Mouse (Mus musculus) spleen, postnatal 4 days (tissue): ENCODE data around the gene Ssh3.
A peak's percentile ranks its signal among the peaks of the same experiment; 100 is the strongest.

Experiments
- DNase-seq, 2 experiments: peaks; one replicate each; pipeline ENCODE4 v3.0.0; 2022; ENCODE audit warnings: low spot score in 2 of 2

Ssh3 gene

GRCm38 (mm10) chr19:4268566-4269361 is at the start of gene Ssh3:
Gene Ssh3, minus strand, starts transcription at chr19:4269180.
- peak; percentile 64 to 81 for DNase-seq

GRCm38 (mm10) chr19:4317181-4317580 is 48.2 kb upstream of the Ssh3 start:
- no peak for DNase-seq

DNA sequence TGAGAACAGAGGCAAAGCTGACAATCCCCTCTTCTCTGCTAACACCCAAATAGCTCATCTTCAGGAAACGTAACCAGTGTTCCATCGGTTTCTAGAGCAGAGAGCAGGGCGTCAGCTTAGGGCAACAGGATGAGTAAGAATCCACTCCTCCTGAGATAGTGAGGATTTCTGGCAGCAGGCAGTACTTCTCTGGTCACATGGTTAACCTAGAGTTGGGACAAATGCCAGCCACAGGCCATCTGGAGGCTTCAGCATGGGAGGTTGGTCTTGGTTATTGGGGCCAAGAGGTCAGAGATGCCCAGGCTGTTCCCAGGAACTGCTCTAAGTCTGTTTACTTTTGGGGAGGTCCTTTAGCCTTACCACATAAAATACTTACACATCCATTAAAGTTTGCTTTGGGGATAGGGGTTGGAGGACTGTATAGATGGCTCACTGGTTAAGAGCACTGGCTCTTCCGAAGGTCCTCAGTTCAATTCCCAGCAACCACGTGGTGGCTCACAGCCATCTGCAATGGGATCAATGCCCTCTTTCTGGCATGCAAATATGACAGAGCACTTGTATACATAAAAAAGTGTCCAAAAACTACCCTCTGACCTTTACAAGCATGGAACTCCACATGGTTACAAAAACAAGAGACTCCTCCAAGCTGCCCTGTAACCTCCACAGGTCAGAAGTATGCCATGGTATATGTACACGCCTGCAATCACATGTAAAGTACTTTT is 46.4 kb upstream of the Ssh3 start:
- DNase-seq, result no peak

GRCm38 (mm10) chr19:4309776-4310185 is 40.8 kb upstream of the Ssh3 start:
- DNase-seq, result peak; percentile 55 to 78

- DNase-seq, result no peak
These were observed 40.3 kb upstream of the Ssh3 start for GRCm38 (mm10) chr19:4309302-4309701.

DNA sequence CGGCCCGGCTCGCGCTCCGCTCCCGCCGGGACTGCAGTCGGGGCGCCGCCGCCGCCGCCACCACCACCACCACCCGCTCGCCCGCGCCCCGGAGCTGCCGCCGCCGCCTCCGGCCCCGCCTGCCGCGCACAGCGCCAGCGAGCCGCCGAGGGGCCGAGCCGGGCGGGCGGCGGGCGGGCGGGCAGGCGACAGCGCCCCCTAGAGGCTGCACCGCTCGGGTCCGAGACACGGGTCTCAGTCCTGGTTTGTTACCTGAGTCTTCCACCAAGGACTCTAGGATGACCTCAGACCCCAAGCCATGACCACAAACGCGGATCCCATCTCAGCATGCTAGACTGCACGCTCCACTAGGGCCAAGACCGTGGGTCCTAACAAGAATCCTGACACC is 37.2 kb upstream of the Ssh3 start, which contains the start of gene Grk2:
Gene Grk2 (minus strand): TSS at position 33 of the 388 bp plus-strand sequence.
- peak; percentile 89 to 97 for DNase-seq

- peak; percentile 60 to 85 for DNase-seq
These were observed 36.7 kb upstream of the Ssh3 start for GRCm38 (mm10) chr19:4305491-4306189.

GRCm38 (mm10) chr19:4304871-4305321 is 35.9 kb upstream of the Ssh3 start:
- peak; percentile 40 to 70 for DNase-seq

DNA sequence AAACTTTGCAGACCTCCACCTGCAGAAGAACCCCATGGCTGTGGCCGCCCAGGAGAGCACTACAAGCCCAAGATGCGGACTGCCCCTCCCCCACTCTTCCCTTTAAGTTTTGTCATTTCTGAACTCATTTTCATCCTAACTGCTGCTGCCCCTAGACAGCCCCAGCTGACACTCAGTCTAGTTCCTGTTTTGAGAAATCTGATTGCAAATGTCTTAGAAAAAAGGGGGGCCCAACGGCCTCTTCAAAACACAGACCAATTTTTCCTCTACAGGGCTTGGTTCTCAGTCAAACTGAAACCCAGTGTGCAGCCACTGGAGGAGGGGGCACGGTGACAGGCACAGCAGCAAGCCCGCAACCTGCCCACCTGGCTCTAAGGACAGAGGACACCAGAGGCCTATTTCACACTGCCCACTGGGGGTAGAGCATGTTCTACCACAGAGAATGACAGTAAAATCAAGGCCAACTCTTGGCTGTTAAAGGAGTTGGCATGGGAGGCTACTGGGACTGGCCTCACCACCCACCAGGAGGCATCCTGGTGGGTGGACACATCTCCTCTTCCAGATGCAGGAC is 35.4 kb upstream of the Ssh3 start:
- DNase-seq, result peak; percentile 72 to 85

DNA sequence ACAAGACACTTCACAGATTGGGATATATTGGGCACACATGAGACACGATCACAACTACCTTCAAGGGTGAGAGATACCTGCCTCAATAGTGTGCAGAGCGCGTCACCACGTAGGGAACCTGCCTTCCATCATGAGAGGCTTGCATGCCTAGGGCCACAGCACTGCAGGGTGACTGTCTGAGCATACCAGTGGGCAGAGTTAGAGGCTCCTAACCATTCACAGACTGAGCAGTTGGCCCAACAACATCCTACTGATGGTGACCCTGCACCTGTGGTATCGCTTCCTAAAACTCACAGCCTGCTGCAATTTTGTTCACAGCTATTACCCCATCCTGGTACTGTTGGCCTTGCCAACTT is 34.6 kb upstream of the Ssh3 start:
- DNase-seq, result peak; percentile 54 to 74

GRCm38 (mm10) chr19:4302936-4303639 is 34.1 kb upstream of the Ssh3 start:
- DNase-seq, result peak in 1 of 2 experiments; percentile 67

- peak; percentile 74 to 83 for DNase-seq
These were observed 33.0 kb upstream of the Ssh3 start for GRCm38 (mm10) chr19:4301735-4302651.

DNA sequence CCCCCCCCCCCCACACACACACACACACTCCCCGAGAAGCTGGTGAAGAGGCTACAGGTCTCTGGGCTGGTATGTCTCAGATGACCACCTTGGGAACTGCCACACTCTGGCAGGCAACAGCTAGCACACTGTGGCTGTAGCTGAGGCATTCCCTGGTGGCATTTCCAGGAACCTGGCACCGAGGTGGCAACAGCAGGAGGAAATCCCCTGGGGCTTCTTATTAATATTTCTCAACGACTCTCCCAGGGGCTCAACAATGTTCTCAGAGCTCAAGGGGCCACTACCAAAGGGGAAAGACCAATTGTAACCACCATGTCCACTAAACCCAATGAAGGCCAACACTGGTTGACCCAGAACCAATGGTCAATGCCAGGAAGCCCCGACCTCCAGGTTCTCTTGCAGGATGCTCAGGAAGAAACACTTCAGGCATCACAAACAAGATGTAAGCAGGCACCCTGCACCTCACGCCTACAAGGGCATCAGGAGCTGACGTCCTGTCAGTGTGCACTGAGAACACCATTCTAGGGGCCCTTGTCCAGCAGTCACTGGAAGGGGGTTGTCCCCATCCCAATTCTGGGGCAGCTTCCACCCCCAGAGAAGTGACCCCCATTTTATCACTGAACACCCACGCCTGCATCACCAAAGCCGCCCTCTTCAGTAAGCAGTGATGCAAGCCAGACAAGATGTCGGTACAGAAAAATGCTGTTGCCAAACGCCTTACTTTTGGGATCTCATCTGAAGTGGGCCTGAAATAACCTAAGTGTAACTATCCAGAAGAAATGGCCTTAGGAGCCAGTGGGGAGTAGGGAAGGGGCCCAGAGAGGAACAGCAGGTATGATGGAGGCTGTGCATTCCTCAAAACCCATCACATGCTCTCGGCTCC is 32.1 kb upstream of the Ssh3 start:
- peak in 1 of 2 experiments; percentile 66 for DNase-seq

DNA sequence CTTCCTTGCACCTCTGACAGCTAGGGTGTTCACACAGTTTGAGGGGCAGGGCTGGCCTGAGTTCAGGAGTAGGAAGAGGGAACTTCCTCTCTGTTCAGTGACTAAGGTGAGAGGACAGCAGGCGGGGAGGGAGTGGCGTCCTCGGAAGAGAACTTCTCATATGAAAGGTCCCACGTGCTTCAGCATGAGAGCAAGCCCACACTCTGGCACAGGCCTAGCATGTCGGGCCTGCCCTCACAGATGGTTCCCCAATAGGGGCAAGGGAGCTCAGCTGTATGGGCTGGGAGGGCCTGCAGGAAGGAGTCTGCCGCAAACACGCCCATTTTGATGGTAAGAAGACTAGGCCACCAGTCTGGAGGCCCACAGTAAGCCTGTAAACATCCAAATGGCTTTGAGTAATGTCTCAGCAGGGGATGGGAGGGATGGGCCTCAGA is 31.3 kb upstream of the Ssh3 start:
- peak; percentile 76 to 84 for DNase-seq

DNA sequence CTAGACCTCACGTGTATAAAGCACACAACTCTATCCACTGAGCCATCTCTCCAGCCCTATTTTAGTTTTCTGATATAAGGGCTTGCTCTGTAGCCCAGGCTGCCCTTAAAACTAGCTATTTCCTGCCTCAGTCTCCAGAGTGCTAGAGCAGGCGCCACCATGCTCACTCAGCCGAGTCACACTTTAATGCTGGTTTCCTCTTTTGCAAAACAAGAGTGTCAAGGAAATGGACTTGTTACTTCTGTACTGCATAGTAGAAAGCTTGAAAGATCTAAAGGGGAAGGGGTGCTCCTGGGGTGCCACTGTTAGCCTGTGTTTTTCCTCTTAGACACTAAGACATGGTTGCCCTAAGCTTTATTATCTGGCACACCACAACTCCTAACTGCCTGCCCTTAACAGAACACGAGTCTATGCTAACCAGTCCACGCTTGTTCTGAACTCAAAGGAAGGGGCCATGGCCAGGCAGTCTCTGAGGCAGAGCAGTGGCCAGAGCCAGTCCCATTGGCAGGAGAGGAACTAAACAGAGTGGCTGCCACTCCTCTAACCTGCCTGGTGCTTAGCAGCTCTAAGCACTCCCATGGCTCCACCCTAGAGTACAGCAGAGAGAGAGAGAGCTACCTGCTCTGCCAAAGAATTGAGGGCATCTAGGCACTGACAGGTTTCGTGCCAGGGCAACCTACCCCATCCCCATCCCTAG is 30.7 kb upstream of the Ssh3 start:
- peak; percentile 42 to 67 for DNase-seq

- DNase-seq, result peak in 1 of 2 experiments; percentile 53
These were observed 30.1 kb upstream of the Ssh3 start for GRCm38 (mm10) chr19:4299126-4299525.

DNA sequence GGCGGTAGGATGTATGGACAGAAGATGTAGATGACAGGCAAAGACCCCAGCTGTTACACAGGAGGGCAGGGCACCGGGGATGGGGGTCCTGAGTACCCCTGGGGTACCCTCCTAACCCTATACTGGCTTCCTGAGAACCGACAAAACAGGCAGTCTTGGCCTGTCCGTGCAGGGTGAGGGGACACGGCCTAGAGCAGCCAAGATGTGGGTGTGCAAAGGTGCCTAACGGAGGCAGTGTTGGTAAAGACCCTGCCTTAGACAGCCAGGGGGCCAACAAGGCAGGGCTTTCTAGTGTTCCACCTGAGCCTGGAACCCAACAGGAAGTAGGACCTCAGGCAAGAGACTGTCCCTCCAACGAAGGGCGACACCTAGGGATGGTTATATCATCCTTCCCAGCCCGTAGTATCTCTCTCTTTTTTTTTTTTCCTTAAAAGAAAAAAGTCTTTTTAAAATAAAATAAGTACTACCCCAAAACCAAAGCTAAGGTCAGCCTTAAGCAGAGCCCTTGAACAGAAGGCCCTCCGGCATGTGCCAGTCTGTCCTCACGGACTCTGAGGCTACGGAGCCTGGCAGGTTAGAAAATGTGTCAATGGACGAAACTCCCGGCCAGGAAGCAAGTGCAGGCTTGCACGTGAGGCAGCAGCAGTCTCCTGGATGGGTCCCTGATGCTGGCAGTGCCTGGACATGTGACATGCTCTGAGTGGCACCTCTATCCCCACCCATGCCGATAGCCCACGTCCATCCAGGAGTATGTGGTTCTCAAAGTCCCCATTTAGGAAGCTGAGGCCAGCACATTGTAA is 29.5 kb upstream of the Ssh3 start:
- peak in 1 of 2 experiments; percentile 67 for DNase-seq

- DNase-seq, result peak in 1 of 2 experiments; percentile 61
These were observed 28.9 kb upstream of the Ssh3 start for GRCm38 (mm10) chr19:4297851-4298250.
